Mouse (Mus musculus) stomach, postnatal 0 days (tissue): ENCODE results near the gene Map3k9. TPM values are rescaled to one million over a fixed set of nuclear protein-coding genes. Genes with fewer than 3 reads are reported as not detected.
A peak's percentile ranks its signal among the peaks of the same experiment; 100 is the strongest.

Source experiments
- ATAC-seq: fragments of 200-750 bp; cut with Nextera tagmentation; 2 replicates; pipeline ENCODE4 v1.8.0; 2017; ENCODE audit not compliant: low FRiP score, low TSS enrichment
- DNase-seq: peaks from one replicate; pipeline ENCODE4 v3.0.0-alpha.2; 2016; ENCODE audit warnings: low spot score
- H3K27ac ChIP-seq: fragments of 300-500 bp; sonication (generic); replicated peaks from 2 replicates; pipeline ENCODE4 v1.5.1; 2014; ENCODE audit warnings: mild to moderate bottlenecking, control low read depth
- H3K27me3 ChIP-seq: fragments of 300-500 bp; sonication (generic); 2 replicates; pipeline ENCODE4 v1.6.1; 2014; ENCODE audit warnings: low read length; ENCODE audit not compliant: control insufficient read depth, insufficient read depth
- H3K36me3 ChIP-seq: fragments of 300-500 bp; sonication (generic); 2 replicates; pipeline ENCODE4 v1.6.1; 2014; ENCODE audit warnings: low read length, mixed read lengths; ENCODE audit not compliant: control insufficient read depth, insufficient read depth
- H3K4me1 ChIP-seq: fragments of 300-500 bp; sonication (generic); replicated peaks from 2 replicates; pipeline ENCODE4 v1.6.1; 2014; ENCODE audit warnings: antibody characterized with exemption; ENCODE audit not compliant: control insufficient read depth, insufficient read depth
- H3K4me2 ChIP-seq: fragments of 300-500 bp; sonication (generic); replicated peaks from 2 replicates; pipeline ENCODE4 v1.6.1; 2014; ENCODE audit warnings: low read depth, mild to moderate bottlenecking, control low read depth, moderate library complexity
- H3K4me3 ChIP-seq: fragments of 300-500 bp; sonication (generic); 2 replicates; pipeline ENCODE4 v1.5.1; 2014; ENCODE audit warnings: low read depth, low read length, control low read depth
- H3K9ac ChIP-seq: fragments of 300-500 bp; sonication (generic); 2 replicates; pipeline ENCODE4 v1.6.1; 2014; ENCODE audit warnings: mild to moderate bottlenecking, low read length, control low read depth, mixed read lengths
- H3K9me3 ChIP-seq: fragments of 300-500 bp; sonication (generic); 2 replicates; pipeline ENCODE4 v1.6.1; 2016; ENCODE audit warnings: low read length; ENCODE audit not compliant: control insufficient read depth
- CTCF ChIP-seq: IDR thresholded peaks from 2 replicates; pipeline ENCODE4 v1.5.1; 2016; ENCODE audit warnings: antibody characterized with exemption, low read depth, mild to moderate bottlenecking, moderate library complexity
- EP300 ChIP-seq: optimal IDR thresholded peaks from 2 replicates; pipeline ENCODE3; 2016; ENCODE audit warnings: antibody characterized with exemption
- WGBS: fragments of 180-500 bp; shearing (Covaris S2); extraction: QIAGEN DNeasy Blood & Tissue Kit; methylation state at CpG from one replicate; pipeline ENCODE4 v1.1.7; 2014; 5-methylcytosine and 5-hydroxymethylcytosine counted together
- polyA plus RNA-seq: library from polyadenylated mRNA; unstranded; fragments of >200 nt; fragmentation: Nextera tagmentation; extraction: Ambion mirVana; gene quantifications from 2 replicates; pipeline ENCODE4 v1.2.1, GENCODE M21; 2015

Map3k9 gene
- polyA plus RNA-seq, 1 experiment from 2014 or later: 3.2 TPM

DNA sequence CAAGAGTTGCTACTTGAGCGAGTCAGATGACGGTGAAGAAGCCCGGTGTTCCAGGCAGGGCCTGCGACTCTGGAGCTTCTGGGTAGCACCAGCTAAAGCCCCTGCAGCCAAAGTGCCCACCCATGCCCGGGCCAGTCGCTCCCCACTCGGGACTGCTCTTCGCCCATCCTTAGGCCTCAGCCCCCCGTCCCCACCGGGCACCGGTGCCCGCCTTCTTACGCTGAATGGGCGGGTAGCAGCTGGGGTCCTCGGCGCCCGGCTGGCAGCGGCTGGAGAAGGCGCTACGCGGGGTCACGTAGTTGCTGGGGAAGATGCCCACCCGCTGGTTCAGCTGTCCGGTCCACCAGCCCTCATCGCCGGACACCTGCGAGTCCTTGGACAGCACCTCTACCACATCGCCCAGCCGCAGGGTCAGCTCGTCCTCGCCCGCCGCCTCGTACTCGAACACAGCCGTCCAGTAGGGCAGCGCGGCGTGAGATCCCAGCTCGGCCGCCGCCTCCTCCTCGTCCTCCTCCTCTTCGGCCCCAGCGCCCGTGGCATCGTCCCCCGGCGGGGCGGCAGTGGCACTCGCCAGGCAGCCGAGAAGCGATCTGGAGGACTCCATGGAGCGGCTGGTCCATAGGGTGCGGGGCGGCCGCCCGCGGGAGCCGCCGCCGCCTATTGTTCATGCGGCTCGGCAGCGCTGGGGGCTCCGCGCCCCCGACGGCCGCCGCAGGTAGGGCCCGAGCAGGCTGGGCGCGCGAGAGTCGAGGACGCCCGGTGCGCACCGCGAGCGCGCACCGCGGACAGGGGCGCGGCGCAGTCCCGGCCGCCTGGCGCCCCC is 493 bp downstream of the Map3k9 start:
- no peaks in the 10 kb centered on the region for H3K9me3 ChIP-seq
- H3K36me3 ChIP-seq: no peaks in the 10 kb centered on the region
- peak overlapping the region; percentile 79 for H3K9ac ChIP-seq
- no peak for DNase-seq
- TF ChIP-seq EP300 (no peak), CTCF (no peak)
- WGBS: under 1% methylated on average over 65 of the region's 91 CpGs
- peak; percentile 18 for ATAC-seq
- peak overlapping the region; percentile 95 for H3K27ac ChIP-seq
- peak overlapping the region; percentile 71 for H3K4me3 ChIP-seq
- peak overlapping the region; percentile 80 for H3K4me2 ChIP-seq
- H3K27me3 ChIP-seq: no peaks in the 10 kb centered on the region; the same call in 1 of the 2 replicates
- no peaks in the 10 kb centered on the region for H3K4me1 ChIP-seq

DNA sequence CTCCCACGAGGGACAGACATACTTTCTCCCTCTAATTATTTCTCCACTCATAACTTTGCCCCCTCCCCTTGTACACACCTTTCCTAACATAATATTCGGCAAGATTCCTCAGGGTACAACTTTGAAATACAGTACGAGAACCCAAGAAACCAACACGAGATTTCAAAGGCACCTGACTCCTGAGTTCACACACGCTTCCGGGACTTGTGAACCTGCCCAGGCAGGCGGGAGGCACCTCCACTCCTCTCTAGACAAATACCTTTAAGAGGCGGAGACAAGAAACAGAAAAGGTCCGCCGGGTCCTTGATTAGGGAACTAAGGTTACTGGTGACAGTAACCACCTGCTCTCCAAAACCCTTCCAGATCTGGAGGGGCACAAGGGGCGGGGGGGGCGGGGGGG is 1.1 kb downstream of the Map3k9 start:
- no peaks in the 10 kb centered on the region for H3K4me1 ChIP-seq
- H3K4me3 ChIP-seq: peak overlapping the region; percentile 71
- peak overlapping the region; percentile 80 for H3K4me2 ChIP-seq
- 7% methylated on average over 12 of the region's 12 CpGs for WGBS
- peak; percentile 84 for DNase-seq
- no peaks in the 10 kb centered on the region; the same call in 1 of the 2 replicates for H3K27me3 ChIP-seq
- H3K27ac ChIP-seq: peak overlapping the region; percentile 95
- peak overlapping the region; percentile 79 for H3K9ac ChIP-seq
- no peak for TF ChIP-seq CTCF
- no peak for TF ChIP-seq EP300
- peak; percentile 63 for ATAC-seq
- H3K9me3 ChIP-seq: no peaks in the 10 kb centered on the region
- no peaks in the 10 kb centered on the region for H3K36me3 ChIP-seq

DNA sequence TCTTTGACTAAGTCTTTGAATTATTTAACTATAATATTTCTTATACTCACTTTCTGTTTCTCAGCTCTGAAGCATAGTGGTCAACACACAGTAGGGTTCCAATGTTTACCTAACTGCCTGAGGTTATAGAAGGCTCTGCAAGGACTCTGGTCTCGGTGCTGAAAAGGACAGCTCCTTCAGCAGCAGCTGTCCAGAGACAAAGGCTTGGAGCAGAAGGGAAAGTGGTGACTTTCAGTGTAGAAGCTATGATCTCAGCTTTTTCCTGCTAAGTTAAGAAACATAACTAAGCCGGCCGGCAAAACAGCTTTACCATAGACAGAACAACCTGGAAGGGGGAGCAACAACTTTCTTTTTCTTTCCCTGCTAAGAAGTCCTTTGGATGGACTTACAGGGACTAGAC is 4.8 kb downstream of the Map3k9 start:
- ATAC-seq: no peak
- H3K4me2 ChIP-seq: no peak overlapping the region
- DNase-seq: peak; percentile 25
- TF ChIP-seq EP300 (no peak), CTCF (no peak)
- H3K4me3 ChIP-seq: no peak overlapping the region
- 26% methylated on average over 3 of the region's 3 CpGs for WGBS
- H3K9ac ChIP-seq: no peak overlapping the region
- H3K9me3 ChIP-seq: no peaks in the 10 kb centered on the region
- H3K27me3 ChIP-seq: no peaks in the 10 kb centered on the region; the same call in 1 of the 2 replicates
- H3K36me3 ChIP-seq: no peaks in the 10 kb centered on the region
- no peak overlapping the region for H3K27ac ChIP-seq
- no peaks in the 10 kb centered on the region for H3K4me1 ChIP-seq

DNA sequence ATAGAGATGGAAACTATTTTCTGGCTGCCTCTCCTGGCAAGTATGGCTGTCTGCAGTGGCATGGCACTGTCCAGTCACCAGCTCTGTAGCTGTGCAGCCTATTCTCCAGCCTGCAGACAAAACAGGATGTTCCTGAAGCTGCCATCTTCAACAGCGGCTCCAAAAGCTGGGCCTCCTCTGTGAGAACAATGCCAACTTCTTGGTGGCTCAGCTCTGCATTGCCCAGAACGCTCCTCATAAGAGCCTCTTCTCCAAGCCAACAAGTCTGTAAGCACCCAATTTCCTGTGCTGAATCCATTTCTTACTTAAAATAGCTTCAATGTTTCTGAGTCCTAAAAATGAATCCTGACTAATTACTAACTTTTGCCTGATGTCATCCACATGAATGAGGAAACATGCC is 5.3 kb downstream of the Map3k9 start:
- WGBS: 83% methylated on average over 2 of the region's 2 CpGs
- no peaks in the 10 kb centered on the region for H3K4me1 ChIP-seq
- TF ChIP-seq CTCF (no peak), EP300 (no peak)
- H3K9ac ChIP-seq: no peak overlapping the region
- H3K27ac ChIP-seq: no peak overlapping the region
- H3K36me3 ChIP-seq: no peaks in the 10 kb centered on the region
- H3K9me3 ChIP-seq: no peaks in the 10 kb centered on the region
- ATAC-seq (no peak), DNase-seq (no peak)
- H3K27me3 ChIP-seq: no peaks in the 10 kb centered on the region; the same call in 1 of the 2 replicates
- H3K4me3 ChIP-seq: no peak overlapping the region
- no peak overlapping the region for H3K4me2 ChIP-seq

DNA sequence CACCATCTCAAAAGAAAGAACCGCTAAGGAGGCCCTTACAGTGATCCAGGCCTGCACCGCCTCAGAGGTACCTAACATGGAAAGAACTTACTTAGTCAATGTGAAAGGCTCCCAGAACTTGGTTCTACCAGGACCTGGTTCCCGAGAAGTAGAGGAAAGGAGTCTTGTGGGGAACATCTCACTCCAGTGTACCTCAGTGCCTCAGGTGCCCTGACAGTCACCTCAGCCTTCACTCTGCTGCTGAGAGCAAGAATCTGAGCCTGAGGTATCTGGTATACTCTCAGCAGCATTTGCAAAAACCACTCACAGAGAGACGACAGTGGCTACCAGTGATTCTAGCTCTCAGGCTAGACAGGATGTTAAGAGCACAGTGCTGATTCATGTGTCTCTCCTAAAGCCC is 6.8 kb downstream of the Map3k9 start:
- Histone ChIP-seq H3K9me3 (no peaks in the 10 kb centered on the region), H3K4me2 (no peak overlapping the region), H3K9ac (no peak overlapping the region), H3K36me3 (no peaks in the 10 kb centered on the region), H3K4me1 (no peaks in the 10 kb centered on the region), H3K27ac (no peak overlapping the region), H3K27me3 (no peaks in the 10 kb centered on the region), H3K4me3 (no peak overlapping the region)
- no peak for TF ChIP-seq EP300
- no peak for TF ChIP-seq CTCF
- ATAC-seq: no peak
- WGBS: 89% methylated on average over 4 of the region's 4 CpGs
- no peak for DNase-seq

DNA sequence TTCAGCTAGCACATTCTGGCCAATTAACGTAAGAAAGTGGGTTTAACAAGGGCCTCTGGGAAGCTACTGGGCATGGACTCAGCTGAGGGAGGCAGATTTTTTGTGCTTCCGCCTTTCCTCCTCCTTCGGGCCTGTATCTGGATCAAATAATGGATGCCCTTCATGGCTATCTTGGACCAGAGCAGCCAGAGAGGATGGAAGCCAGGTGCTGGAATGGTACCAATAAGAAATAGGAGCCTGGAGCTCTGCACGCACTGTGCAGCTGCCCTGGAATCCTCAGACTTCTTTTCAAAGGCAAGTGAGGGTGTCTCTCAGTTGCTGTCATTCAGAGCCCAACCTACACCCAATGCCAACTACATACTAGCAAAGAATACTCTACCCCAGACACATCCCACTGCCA is 11.5 kb downstream of the Map3k9 start:
- no peaks in the 10 kb centered on the region for H3K27me3 ChIP-seq
- no peak overlapping the region for H3K9ac ChIP-seq
- H3K4me3 ChIP-seq: no peak overlapping the region
- DNase-seq (no peak), ATAC-seq (no peak)
- no peak overlapping the region for H3K4me2 ChIP-seq
- H3K36me3 ChIP-seq: no peaks in the 10 kb centered on the region
- H3K27ac ChIP-seq: no peak overlapping the region
- no peaks in the 10 kb centered on the region for H3K4me1 ChIP-seq
- no peak for TF ChIP-seq CTCF
- no peak for TF ChIP-seq EP300
- H3K9me3 ChIP-seq: no peaks in the 10 kb centered on the region
- WGBS: 76% methylated on average over 4 of the region's 4 CpGs
